Mouse (Mus musculus): ENCODE measurements around the gene Nt5dc1.

DNA sequence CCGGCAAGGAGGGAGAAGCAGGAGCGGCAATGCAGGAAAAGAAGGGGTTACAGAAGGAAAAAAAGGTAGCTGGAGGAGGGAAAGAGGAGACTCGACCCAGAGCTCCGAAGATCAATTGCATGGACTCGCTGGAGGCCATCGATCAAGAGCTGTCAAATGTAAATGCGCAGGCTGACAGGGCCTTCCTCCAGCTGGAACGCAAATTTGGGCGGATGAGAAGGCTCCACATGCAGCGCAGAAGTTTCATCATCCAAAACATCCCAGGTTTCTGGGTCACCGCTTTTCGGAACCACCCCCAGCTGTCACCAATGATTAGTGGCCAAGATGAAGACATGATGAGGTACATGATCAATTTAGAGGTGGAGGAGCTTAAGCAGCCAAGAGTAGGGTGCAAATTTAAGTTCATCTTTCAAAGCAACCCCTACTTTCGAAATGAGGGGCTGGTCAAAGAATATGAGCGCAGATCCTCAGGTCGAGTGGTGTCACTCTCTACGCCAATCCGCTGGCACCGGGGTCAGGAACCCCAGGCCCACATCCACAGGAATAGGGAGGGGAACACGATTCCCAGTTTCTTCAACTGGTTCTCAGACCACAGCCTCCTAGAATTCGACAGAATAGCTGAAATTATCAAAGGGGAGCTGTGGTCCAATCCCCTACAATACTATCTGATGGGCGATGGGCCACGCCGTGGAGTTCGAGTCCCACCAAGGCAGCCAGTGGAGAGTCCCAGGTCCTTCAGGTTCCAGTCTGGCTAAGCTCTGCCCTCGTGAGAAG, 120.2 kb downstream of the Nt5dc1 start:
- TF ChIP-seq CTCF (conservative IDR thresholded peaks at IDR 0.05 in 1 of 2, IDR thresholded peaks at IDR 0.05 in 1 of 2; ENCODE audit: low read depth in 2 of 2, low read length in 2 of 2) (no peak), POLR2A (IDR thresholded peaks at IDR 0.05; ENCODE audit: low read depth, low read length) (no peak), USF2 (conservative IDR thresholded peaks at IDR 0.05; ENCODE audit: low read depth, low read length) (no peak), MAZ (IDR thresholded peaks at IDR 0.05; ENCODE audit: low read depth, low read length) (no peak), USF1 (IDR thresholded peaks at IDR 0.05; ENCODE audit: low read depth, low read length) (no peak), GABPA (IDR thresholded peaks at IDR 0.05; ENCODE audit: insufficient replicate concordance, low read depth, low read length) (no peak), CHD2 (IDR thresholded peaks at IDR 0.05; ENCODE audit: low read length) (no peak), POLR2AphosphoS2 (IDR thresholded peaks at IDR 0.05; ENCODE audit: low read depth, low read length) (no peak), TCF12 (IDR thresholded peaks at IDR 0.05; ENCODE audit: low read depth, low read length) (no peak)
